Mouse (Mus musculus) neutrophil, adult 65 days (primary cell): ENCODE data around the gene Hspa8. TPM values are rescaled to one million over a fixed set of nuclear protein-coding genes. Genes with fewer than 3 reads are reported as not detected.

Experiments used
- total RNA-seq: library from RNA; stranded (reverse); gene quantifications from 2 replicates; pipeline ENCODE4 v1.2.4, GENCODE M21; 2023

Hspa8 gene
- 707 and 738 TPM in 2 replicates for total RNA-seq

DNA sequence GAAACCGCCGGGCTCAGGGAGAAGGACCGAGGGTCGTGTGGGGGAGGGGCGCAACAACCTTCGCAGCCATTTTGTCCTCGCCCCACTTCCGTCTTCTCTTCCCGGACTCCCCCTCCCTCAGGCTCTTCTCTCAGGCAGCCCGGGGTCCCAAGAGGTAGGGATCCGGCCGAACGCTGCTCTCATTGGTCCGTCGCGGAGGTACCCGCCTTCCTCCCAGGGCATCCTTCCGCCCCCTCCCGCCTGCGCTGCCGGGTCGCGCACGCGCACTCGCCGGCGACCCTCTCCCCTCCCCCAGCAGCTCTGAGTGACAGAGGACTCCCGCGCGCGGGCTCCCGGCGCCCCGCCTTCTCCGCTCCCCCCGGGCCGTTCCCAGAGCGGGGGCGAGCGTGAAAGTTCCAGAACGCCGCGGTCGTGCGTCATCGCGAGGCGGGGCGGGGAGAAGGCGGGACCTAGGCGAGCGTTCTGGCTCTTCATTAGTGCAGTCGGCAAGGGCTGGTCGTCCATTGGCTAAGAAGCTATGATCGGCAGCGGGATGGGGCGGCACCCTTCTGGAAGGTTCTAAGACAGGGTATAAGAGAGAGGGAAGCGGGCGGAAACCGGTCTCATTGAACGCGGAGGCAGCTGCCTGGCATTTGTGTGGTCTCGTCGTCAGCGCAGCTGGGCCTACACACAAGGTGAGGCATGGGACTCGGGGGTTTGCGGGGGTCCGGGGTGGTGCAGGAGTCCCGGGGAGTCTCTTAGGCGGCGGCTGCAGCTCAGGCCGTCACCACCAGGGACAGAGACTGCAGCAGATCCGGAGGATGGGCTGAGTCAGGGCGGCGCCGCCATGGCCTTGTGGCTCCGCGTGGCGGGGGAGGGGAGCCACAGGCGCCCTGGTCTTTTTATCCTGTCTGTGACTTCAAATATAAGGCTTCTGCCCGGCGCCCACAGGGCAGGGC is at the start of gene Hspa8:
Hspa8 (plus strand) TSS at position 310 of the 938 bp plus-strand sequence.

Other genes with a start within 250 kb of the Hspa8 start
- gene Gm21915, start 130.4 kb upstream of the Hspa8 start, total RNA-seq = not detected in 2 replicates
- 0.51 and 0.66 TPM in 2 replicates for gene Clmp, start 115.0 kb upstream of the Hspa8 start, total RNA-seq
- not detected in 2 replicates for gene Bsx, start 73.1 kb downstream of the Hspa8 start, total RNA-seq
- 0.16 TPM in 1 of 2 replicates, not detected in the other for gene Jhy, start 163.1 kb downstream of the Hspa8 start, total RNA-seq
- 0.75 and 1.5 TPM in 2 replicates for gene Crtam, start 203.6 kb downstream of the Hspa8 start, total RNA-seq